Mouse (Mus musculus) gastrocnemius, adult 18-20 months (tissue): ENCODE results near the gene Gm20388. TPM values are rescaled to one million over a fixed set of nuclear protein-coding genes. Genes with fewer than 3 reads are reported as not detected.

Experiments
- DNase-seq: peaks from one replicate; pipeline ENCODE4 v3.0.0; 2021; ENCODE audit warnings: low spot score
- total RNA-seq, 2 experiments: library from RNA; stranded (reverse); gene quantifications; 2 replicates each; pipeline ENCODE4 v1.2.3; 2021

The Gm20388 gene
- total RNA-seq, 2 experiments from 2014 or later: 10.5 to 12.3 TPM

DNA sequence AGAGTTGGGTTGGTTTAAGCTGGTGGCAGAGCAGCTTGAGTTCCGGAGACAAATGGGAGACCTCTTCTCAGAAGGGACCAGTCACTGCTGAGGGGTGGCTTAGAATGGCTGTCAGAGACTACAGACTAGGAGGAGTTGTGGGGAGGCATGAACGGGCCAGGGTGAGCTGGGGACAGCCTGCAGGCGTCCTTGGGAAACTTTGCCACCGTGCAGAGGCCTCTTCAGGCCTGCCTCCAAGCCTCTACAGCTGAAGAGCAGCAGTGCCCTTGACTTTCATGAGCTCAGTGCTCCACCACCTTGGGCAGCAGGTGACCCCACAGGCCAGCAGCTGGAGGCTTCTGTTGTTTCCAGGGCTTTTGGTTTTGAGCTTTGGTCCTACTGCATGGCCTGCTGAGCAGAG, 2088.0 kb downstream of the Gm20388 start:
- DNase-seq: no peak

DNA sequence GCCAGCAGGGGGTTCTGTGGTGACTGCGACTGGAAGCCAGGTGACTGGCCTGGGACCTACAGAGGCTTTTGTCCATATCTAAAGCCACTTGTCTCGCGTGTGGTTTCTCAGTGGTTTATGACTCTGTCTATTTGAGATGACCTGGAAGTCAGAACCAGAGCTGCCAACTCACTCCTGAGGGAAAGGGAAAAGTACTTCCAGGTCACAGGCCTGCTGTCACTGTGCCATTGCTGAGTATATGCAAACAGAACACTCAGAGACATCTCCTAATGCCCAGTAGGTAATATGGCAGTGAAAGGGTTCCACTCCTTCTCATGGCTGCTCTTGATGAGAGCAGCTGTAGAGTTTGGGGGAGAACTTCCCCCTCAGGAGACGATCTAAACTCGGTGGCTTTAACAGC, 2088.6 kb downstream of the Gm20388 start:
- no peak for DNase-seq

DNA sequence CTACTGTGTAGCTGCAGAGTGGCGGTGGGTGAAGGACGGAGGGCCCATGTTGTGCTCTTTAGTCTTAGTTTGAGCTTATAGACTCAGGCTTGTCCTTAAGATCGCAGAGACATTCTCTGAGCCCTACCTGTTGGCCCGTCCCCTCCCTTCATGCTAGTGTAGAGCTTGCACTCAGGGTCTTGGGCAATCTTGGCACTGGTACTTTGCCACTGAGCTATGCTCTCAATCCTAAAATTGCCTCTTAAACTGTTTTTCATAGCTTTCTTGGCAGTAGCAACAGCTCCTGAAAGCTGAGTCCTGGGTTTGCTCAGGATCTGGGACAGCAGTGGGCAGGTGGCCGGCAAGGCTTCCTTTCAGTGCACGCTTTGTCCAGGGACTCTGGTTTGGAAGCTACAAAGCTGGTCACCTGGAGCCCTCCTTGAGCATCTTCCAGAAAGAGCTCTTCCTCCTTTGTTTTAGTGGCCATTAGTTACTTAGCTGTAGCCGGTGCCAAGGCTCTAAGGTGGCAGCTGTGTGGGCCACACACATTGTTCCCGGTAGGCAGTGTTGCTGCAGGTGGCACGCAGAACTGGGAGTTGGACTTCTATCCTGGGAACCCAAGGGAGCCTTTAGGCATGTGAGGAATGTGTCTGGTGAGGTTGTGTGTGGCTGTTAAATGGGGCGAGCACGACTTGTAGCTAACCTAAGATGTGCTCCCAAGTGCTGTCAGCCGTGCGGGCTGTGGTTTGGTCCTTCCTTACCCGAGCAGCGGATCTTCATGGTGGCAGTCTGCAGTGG, 2090.9 kb downstream of the Gm20388 start:
- no peak for DNase-seq

DNA sequence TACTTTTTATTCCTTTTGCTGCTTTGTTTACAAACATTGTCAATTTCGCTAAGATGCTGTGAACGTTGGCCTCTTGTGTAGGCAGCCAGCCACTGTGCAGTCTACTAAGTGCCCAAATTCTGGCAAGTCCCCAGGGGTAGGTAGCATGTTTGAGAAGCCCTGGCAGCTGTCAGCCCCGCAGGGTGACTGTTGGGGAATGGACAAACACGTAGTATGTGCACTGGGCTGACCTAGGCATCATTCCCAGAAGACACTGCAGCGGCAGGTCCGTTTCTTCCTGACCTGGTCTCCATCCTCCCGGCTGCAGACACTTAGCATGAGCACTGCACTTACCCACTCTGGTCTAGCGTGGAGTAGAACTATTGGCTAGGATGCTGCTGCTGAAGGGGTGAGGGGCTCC, 2093.0 kb downstream of the Gm20388 start:
- peak; percentile 42 for DNase-seq

DNA sequence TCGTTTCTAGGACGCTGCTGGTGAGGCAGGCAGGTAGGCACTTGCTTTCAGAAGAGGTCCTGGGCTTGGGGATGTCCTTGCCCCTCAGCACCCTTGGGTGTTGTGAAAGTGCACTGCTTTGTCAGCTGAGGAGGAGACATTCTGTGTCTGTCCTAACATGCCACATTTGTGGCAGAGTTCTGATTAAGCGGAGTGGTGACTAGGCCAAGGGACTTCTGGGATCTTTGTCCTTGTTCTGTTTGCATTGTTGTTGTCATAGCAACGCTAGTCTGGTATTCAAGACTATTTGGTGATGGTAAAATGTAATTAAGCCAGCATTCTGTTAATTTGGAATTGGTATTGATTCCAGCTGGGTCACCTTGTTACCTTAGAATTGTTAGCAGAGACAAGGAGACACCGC, 2093.5 kb downstream of the Gm20388 start:
- DNase-seq: no peak

DNA sequence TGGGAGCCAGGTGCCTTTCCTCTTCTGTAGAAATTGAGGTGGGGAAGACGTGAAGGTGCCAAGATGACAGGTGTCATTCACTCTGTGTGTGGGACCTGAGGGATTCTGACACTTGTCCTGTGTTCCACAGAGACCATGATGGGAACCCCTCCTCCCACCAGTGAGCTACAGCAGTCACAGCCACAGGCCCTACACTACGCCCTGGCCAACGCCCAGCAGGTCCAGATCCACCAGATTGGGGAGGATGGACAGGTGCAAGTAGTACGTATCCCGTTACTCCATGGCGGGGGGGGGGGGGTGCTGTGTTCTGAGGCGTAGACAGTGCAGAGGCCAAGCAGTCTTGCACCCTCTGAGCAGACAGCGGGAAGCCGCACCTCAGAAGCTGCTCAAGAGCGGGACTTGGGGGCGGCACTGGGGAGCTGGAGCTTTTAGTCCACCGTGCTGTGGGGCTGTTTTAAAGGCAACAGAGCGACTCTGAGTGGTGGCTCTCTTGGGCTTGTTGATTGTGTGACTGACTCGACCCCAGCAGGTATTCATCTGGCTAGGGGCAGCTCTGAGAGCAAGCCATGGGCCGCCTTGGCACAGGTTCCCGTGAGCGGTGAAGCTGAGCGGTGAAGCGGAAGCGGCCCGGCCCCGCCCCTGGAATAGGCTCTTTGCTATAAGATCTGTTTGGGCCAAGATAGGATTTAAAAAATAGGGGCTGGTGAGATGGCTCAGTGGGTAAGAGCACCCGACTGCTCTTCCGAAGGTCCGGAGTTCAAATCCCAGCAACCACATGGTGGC, 2095.0 kb downstream of the Gm20388 start:
- no peak for DNase-seq

DNA sequence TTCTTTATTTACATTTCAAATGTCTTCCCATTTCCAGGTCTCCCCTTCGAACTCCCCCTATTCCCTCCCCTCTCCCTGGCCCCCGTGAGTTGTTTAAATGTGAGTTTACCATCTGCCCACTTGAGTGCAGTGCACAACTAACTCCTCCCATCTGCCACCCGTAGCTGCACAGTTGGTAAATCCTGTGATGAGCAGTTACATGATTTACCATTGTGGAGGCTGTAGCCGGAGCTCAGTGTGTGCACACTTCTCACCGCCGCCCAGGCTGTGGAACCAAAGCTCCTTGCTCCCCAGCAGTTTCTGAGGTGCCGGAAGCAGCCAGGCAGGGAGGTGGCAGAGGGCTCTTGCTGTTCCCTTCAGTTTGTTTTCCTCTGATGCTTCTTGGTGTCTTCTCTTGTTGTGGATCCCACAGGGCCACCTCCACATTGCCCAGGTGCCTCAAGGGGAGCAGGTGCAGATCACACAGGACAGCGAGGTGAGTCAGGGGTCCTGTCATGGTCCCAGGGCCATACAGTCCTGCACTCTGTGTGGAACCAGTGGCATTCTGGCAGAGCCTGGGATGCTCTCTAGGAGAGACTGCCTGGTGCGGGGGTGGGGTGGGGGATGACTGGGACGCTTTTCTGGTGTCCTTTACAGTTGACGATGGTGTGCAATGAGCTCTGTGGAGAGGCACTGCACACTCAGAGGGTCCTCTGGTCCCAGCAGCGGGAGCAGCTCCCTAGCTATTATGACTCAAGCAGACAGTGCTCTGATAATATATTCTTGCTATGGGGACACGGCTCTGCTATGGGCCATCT, 2096.2 kb downstream of the Gm20388 start:
- DNase-seq: no peak

DNA sequence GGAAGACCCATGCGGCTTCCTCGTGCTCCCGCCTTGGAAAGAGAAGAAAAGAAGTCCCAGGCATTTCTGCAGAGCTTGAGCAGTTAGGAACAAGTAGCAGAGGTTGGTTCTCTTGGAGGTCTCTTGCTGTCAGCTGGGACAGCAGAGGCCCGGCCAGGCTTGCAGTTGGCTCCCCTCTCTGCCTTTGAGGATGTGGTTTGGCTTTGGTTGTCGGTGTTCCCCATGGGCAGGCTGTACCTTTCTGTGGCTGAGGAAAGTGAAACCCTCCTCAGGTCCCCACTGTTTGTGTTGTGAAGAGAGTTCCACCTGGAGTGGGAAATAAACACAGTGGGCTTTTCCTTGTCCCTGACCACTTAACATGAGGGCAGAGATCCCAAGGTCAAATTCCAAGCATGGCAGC, 2097.8 kb downstream of the Gm20388 start:
- no peak for DNase-seq

DNA sequence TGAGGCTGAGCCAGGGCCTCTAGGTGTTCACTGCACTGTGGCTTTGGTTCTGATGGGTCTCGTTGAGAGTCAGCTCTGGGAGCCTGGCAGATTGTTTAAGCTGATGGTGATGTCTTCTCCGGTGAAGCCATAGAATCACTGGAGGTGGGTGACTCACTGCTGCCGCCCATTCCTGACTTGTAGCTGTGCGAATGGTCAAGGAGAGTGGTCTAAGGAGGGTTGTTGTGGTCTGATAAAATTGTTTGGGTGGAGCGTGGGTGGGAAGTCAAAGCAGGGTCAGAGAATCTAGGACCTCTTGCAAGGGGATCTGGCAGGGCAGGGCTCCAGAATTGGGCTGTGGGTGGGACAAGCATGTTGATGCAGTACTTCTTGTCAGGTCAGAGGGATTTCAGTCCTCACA, 2100.0 kb downstream of the Gm20388 start:
- no peak for DNase-seq

DNA sequence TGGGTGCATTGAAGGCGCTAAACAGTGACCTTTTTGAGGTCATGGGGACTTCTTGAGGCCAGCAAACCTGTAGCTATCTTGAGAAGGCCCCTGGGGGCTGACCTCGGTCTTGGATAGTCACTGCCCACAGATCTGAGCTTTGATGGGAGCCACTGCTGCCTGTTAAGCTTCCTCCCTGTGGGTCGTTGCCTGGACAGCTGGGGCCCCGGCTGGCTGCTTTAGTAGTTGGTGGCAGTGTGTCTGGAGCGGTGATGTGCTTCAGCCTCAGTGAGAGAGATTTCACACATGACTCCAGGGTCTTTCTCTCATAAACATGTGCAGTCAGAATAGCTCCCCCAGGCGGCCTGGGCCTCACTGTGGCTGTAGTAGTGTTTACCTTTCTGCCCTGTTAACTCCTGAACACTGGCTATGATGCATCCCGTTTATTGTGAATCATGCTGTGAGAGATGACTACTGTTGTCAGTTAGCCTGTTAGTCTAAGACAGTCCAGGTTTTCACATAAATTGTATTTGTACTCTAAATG, 2100.5 kb downstream of the Gm20388 start:
- no peak for DNase-seq

DNA sequence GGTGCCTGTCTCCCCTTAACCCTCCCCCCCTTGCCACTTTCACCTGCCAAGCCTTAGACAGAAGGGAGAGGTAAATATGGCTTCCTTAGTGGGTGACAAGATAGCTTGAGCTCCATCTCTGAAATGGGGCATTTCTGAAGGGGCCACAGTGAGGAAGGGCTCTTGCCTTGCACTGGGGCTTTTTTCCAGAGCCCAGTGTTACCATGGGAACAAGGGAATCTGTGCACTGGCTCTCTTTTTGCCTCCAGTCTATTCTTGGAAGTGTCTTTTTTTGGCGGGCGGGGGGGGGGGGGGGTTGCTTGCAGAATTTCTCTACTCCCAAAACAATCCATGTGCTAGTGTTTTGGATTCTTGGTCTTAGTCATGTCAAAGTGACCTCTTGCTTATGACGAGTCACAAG, 2104.0 kb downstream of the Gm20388 start:
- no peak for DNase-seq

DNA sequence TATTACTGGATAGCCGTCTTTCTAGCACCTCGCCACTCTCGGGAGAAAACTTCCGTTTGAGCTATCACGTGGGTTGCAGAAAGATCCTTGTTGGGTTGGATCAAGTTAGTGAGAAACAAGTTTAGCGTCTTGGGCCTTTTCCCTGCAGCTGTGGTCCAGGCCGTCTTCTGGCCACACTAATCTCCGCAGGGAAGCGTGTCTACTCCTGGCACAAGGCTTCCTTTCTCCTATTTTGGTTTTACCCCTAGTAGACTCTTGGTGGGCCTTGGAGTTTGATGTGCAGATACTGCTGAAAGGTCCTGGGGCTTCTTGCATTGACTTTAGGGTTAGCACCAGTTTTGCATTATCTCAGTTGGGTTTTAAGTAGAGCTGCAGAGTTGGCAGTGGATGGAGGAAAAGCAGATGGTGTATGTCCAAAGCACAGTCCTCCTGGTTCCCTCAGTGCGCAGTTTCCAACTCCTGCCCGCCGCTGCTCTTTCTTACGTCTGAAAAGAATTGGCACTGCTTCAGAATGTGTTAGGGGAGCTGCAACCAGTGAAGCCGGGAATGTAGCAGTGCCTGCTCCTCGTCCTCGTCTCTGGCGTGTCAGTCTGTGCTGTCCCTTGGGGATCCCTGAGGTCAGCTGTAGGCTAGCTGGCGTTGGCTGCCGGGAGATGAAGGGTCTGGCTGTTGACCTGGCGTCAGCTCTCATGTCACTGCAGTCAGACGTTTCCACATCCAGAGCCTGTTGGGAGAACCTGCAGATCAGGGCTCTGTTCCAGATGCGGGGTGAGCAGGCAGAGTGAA, 2107.6 kb downstream of the Gm20388 start:
- peak; percentile 30 for DNase-seq

DNA sequence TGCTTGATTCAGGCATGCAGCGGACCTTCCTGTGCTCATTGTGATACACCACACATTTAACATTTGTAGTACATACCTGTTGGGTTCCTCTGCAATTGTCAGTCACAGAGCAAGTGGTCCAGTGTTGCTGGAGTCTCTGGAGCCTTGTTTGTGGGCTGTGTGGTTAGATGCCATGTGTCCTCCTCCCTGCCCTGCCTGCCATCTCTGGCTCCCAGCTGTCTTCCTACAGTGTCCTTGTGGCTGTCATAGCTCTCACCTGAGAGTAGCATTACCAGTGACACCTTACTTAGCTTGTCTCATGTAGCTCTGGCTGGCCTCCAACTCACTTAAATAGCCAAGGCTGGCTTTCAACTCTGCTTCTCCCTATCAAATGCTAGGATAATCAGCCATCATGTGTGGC, 2108.5 kb downstream of the Gm20388 start:
- DNase-seq: no peak

DNA sequence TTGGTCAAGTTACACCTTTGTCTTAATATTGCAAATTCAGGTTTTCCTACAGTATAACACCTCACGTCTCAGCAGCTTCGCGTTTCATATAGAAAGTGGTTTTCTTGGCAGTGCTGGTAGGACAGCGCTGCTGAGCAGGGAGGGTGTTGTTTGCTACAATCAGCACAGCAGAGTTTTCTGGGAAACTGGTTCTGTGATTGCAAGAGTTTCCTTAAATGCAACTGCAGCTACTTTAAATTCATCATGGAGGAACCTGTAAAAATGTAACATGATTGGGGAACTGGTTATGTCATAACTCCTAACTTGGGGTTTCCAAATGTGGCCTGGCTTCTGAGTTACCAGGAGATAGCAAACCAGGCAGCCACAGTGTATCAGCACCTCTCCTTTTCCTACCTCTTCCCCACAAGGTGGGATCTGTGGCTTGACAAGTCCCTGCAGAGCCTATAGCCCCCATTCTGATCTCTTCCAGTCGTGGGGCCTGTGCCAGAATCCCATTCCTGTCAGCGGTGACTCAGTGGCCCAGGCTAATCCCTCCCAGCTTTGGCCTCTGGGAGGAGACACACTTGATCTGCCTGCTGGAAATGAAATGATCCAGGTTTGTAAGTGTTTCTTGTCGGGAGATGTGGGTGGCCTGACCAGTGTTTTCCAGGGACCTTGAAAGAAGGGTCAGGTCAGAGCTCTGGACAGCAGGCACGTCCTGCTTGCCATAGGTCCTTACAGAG, 2109.6 kb downstream of the Gm20388 start:
- no peak for DNase-seq

DNA sequence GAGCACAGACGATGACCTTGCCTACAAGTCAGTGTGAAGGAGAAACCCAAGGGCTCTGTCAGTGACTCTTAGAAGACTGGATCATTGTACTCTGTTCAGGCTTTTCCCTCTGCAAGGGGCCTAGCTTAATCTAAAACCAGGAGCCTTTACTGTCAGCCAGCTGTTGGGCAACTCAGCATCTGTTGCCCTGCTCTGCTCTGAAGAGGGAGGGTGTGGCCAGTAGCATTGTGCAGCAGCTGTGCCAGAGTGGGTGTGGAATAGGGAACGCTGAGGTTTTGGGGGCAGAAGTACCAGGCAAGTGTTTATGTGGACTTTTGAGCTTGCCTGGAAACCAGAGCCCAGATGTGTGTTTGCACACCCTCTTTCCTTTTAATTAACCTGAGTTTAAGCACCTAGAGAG, 2111.1 kb downstream of the Gm20388 start:
- no peak for DNase-seq

DNA sequence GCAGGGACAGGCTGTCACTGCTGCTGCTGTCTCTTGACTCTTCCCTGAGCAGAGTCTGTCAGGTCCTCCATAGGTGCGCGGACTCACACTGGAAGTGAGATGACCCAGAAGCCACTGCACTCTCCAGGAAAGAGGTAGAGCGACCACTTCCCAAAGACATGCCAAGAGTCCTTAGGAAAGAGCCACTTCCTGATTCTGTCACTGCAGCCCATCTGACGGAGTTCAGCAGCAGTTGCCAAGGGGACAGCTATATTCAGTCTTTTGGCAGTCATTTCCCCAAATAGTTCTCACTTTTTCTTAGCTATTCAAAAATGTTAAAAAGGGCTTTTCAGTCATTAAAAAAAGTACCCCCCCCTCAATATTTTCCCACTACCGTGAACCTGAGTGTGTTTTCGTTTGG, 2111.6 kb downstream of the Gm20388 start:
- no peak for DNase-seq

DNA sequence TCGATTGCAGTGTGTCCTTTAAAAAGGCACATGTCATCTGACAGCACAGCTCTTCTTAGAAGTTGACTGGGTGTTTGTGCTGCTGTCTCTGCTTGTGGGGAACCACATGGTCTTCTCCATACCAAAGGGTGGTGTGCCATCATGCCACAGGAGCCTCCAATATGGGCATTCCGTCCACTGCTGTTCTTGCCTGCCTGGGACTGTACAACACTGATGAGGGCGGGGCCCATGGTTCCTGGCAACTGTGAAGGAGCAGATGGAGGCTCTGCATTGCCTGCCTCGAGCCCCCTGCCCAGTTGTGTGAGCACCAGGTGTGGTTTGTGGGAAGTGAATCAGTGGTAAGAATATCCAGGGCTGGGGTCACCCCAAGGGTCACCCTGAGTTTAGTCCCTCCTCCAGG, 2112.1 kb downstream of the Gm20388 start:
- DNase-seq: no peak

DNA sequence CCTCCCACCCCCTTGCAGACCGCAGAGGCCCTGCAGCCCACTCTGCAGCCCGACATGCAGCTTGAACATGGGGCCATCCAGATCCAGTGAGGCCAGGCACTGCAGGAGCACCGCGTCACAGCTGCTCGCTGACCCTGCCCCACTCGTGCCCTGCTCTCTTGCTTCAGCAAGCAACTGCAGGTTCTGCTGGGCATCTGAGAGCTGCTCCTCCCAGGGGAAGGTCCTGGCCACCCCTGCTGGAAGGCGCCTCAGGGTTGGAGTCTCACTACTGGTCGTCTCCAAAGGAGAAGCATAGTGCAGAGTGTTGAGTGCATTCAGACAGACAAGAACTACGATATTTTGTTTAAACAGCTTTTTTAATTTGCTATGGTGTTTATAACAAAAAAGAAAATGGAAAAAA, 2114.9 kb downstream of the Gm20388 start:
- DNase-seq: no peak

DNA sequence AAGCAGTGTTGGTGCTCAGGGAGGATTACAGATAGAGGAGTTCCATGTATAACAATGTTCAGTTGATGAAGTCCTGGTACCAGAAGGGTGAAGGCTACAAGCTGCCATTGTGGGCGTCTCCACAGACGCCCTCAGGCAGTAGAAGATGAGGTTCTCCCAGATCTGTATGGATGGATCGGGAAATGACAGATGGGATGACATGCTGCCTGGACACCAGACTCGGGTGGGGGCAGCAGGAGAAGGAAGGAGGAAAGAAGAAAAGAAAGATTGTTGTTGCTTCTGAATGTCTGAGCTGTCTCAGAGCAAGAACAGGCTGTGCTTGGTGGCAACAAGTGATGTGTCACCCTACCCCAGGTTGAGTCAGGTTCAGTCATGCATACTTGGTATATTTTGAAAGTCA, 2117.5 kb downstream of the Gm20388 start:
- no peak for DNase-seq

DNA sequence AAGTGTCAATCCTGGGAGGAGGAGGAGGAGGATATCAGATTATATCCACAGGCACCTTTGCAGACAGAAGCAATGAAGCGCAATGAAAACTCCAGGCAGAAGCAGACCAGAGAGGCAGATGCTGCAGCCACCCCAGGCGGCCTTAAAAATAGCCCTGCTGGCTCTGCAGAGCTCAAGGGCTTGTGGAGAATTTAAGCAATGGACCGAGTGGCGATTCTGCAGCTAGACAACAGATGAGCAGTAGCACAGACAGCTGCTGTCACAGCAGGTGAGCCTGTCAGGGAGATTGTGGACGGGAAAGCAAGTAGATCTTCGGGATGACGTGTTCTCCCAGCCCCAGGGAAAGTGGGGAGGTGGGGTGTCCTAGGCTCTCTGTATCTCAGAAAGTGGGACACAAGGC, 2120.3 kb downstream of the Gm20388 start:
- no peak for DNase-seq

DNA sequence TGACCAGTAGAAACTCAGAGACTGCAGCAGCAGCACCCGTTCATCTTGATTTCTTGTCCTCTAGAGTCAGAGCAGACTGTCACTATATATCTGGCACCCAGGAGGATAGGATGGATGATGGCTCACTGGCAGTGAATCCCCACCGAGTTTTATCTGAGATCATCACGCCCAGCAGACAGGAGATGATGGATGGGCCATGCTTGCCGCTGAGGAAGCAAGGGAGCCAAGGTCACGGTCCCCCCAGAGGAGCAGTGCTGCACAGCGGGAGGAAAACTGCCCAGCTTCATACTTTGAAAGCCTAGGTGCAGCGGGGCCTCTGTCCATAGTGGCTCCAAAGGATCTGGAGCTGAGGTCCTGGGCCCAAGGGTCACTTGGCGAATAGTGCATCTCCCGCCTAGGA, 2122.1 kb downstream of the Gm20388 start:
- no peak for DNase-seq
